24 mouse cellular contexts compared by ENCODE assay signal in the genomic region with DNA sequence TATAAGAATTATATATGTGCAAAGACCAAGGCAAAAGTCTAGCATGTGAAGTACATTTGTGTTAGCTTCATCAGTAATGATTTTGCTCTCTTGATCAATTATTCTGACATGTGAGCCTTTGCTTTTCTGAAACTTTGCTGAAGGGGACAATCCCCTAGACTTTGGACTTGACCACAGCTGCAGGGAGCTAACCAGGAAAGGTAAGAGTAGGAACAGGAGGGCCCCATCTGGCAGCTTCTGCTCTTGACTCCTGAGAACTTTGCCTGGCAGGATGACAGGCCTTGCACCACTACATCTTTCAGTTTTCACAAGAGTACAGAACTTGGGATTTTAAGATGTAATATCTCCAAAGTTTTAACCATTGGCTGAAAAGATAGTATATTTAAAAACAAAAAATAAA. TPM values are rescaled to one million over a fixed set of nuclear protein-coding genes. Genes with fewer than 3 reads are reported as not detected.
DNase-seq lines count a peak whose midpoint lies in the region; ATAC-seq and TF ChIP-seq lines count a peak whose summit lies in the region.
"Had no signal": no experiment of that assay in that cellular context is flagged by ENCODE, and none has a peak within 500 bp of the region (broad histone marks: within the 10 kb centered on the region; RNA-seq: fewer than 3 reads in every experiment).

No protein-coding gene starts in this region.

- no peak overlapping the region for H3K4me2 ChIP-seq in heart, embryonic 13.5 days
- no peak overlapping the region for H3K4me2 ChIP-seq in forebrain, embryonic 14.5 days (ENCODE audit: low read length)
- H3K4me2 ChIP-seq: embryonic facial prominence, embryonic 12.5 days; forebrain, embryonic 15.5 days; lung, embryonic 15.5 days; stomach, embryonic 15.5 days had no signal

- H3K27ac ChIP-seq in heart, embryonic 13.5 days (replicated peaks) = peak overlapping the region; percentile 82
- H3K27ac ChIP-seq in kidney, adult 2 months (ENCODE audit: insufficient read depth, low read depth, low read length) = no peak overlapping the region
- no peak overlapping the region for H3K27ac ChIP-seq in forebrain, embryonic 14.5 days (ENCODE audit: low read depth, low read length)
- H3K27ac ChIP-seq: embryonic facial prominence, embryonic 12.5 days; forebrain, embryonic 15.5 days; kidney, postnatal 0 days; liver, embryonic 14.5 days; lung, embryonic 15.5 days; macrophage had no signal

- H3K4me3 ChIP-seq in heart, embryonic 13.5 days = no peak overlapping the region
- H3K4me3 ChIP-seq in kidney, adult 2 months (ENCODE audit: insufficient read depth, low read depth, low read length) = no peak overlapping the region
- H3K4me3 ChIP-seq in forebrain, embryonic 14.5 days (ENCODE audit: low read depth, low read length) = no peak overlapping the region
- H3K4me3 ChIP-seq: embryonic facial prominence, embryonic 12.5 days; forebrain, embryonic 15.5 days; lung, embryonic 15.5 days; stomach, embryonic 15.5 days had no signal

- H3K36me3 ChIP-seq in heart, embryonic 13.5 days = no peaks in the 10 kb centered on the region
- H3K36me3 ChIP-seq in kidney, adult 2 months (ENCODE audit: control insufficient read depth, insufficient read depth, low read length) = no peaks in the 10 kb centered on the region
- no peaks in the 10 kb centered on the region for H3K36me3 ChIP-seq in forebrain, embryonic 14.5 days (ENCODE audit: control insufficient read depth, insufficient read depth, low read length)
- H3K36me3 ChIP-seq: embryonic facial prominence, embryonic 12.5 days; forebrain, embryonic 15.5 days; lung, embryonic 15.5 days; stomach, embryonic 15.5 days had no signal

- H3K27me3 ChIP-seq in heart, embryonic 13.5 days (replicated peaks) = no peaks in the 10 kb centered on the region
- no peaks in the 10 kb centered on the region for H3K27me3 ChIP-seq in kidney, adult 2 months (replicated peaks; ENCODE audit: control insufficient read depth, insufficient read depth, low read length)
- H3K27me3 ChIP-seq in forebrain, embryonic 14.5 days (replicated peaks; ENCODE audit: control insufficient read depth, insufficient read depth, low read length) = no peaks in the 10 kb centered on the region
- H3K27me3 ChIP-seq: embryonic facial prominence, embryonic 12.5 days; forebrain, embryonic 15.5 days; lung, embryonic 15.5 days; stomach, embryonic 15.5 days had no signal

- TF ChIP-seq POLR2A in kidney, adult 2 months (IDR thresholded peaks at IDR 0.05; ENCODE audit: low read depth, low read length) = no peak

- no peaks in the 10 kb centered on the region for H3K9me3 ChIP-seq in heart, embryonic 13.5 days
- no peaks in the 10 kb centered on the region for H3K9me3 ChIP-seq in forebrain, embryonic 14.5 days (replicated peaks; ENCODE audit: control insufficient read depth, low read length)
- H3K9me3 ChIP-seq: embryonic facial prominence, embryonic 12.5 days; forebrain, embryonic 15.5 days; lung, embryonic 15.5 days; stomach, embryonic 15.5 days had no signal

- ATAC-seq in heart, embryonic 13.5 days (ENCODE audit: extremely low read depth, insufficient number of reproducible peaks, low FRiP score, low TSS enrichment) = no peak
- no peak for ATAC-seq in forebrain, embryonic 14.5 days
- ATAC-seq: forebrain, embryonic 15.5 days; hindbrain, embryonic 16.5 days had no signal

- peaks cover 78% of the 10 kb centered on the region for H3K4me1 ChIP-seq in heart, embryonic 13.5 days
- 0 out of 2 replicates have a peak, but pooled peaks cover 3% of the 10 kb centered on the region for H3K4me1 ChIP-seq in kidney, adult 2 months (ENCODE audit: control insufficient read depth, insufficient read depth, low read length)
- peaks cover 4% of the 10 kb centered on the region for H3K4me1 ChIP-seq in forebrain, embryonic 14.5 days (ENCODE audit: control insufficient read depth, insufficient read depth, low read length)

- no peak for DNase-seq in heart, adult 11 months
- DNase-seq in kidney, adult 2 months = peak; percentile 29
- no peak for DNase-seq in kidney, adult 18-20 months
- DNase-seq in lung, postnatal 36 days = peak; percentile 42
- DNase-seq in lung, postnatal 10 days = no peak
- no peak for DNase-seq in forebrain, embryonic 14.5 days (ENCODE audit: low spot score)
- DNase-seq: adrenal gland, adult 8-10 months; cerebellum, adult 11 months; cerebellum, adult 9-11 months; embryo, embryonic 11 days; gastrocnemius, postnatal 25 days; heart, adult 18-20 months; kidney, postnatal 4 days; midbrain, embryonic 14.5 days; right cerebral cortex, postnatal 25 days had no signal

- no peak overlapping the region for H3K9ac ChIP-seq in heart, embryonic 13.5 days
- no peak overlapping the region for H3K9ac ChIP-seq in forebrain, embryonic 14.5 days (ENCODE audit: low read length)
- H3K9ac ChIP-seq: embryonic facial prominence, embryonic 12.5 days; forebrain, embryonic 15.5 days; liver, embryonic 14.5 days; lung, embryonic 15.5 days; stomach, embryonic 15.5 days had no signal

- TF ChIP-seq CTCF in kidney, adult 2 months (conservative IDR thresholded peaks at IDR 0.05; ENCODE audit: insufficient read depth, insufficient read length, low read depth, low read length) = no peak

RNA-seq across cellular contexts. Expression of a gene that starts 9.9 kb away (rescaled TPM):
- polyA plus RNA-seq in heart, embryonic 13.5 days (2015; fragmentation: Nextera tagmentation; extraction: Ambion mirVana) = 6.9 and 8.2 TPM in 2 replicates
- polyA plus RNA-seq in kidney, adult 2 months (2012; rRNA removed) = 15.1 and 16.6 TPM in 2 replicates
- polyA plus RNA-seq in forebrain, embryonic 14.5 days (2014; fragmentation: Nextera tagmentation; extraction: Ambion mirVana) = 5.3 and 7.3 TPM in 2 replicates

RNA-seq across cellular contexts. Expression of a gene that starts 10.0 kb away (rescaled TPM):
- polyA plus RNA-seq in heart, embryonic 13.5 days (2015; fragmentation: Nextera tagmentation; extraction: Ambion mirVana) = 25.5 and 26.0 TPM in 2 replicates
- 47.9 and 60.5 TPM in 2 replicates for polyA plus RNA-seq in kidney, adult 2 months (2012; rRNA removed)
- 33.5 and 41.0 TPM in 2 replicates for polyA plus RNA-seq in forebrain, embryonic 14.5 days (2014; fragmentation: Nextera tagmentation; extraction: Ambion mirVana)

Comparison
In these comparisons a context has a peak if more than half of its experiments do, and no peak if none do; other contexts are left out.
1. DNase-seq: peak in kidney, adult 2 months (single experiment) and lung, postnatal 36 days (single experiment); none in heart, adult 11 months (single experiment), kidney, adult 18-20 months (single experiment), lung, postnatal 10 days (single experiment) and forebrain, embryonic 14.5 days (single experiment).